Mouse (Mus musculus) MEL-GATA-1-ER (cell line): ENCODE data around the gene Olfr17.
"Not testable (repeated sequence)": the region's sequence is repeated elsewhere in the genome, so short reads cannot be mapped to it uniquely, and the experiment has no call there.

Source experiments
- DNase-seq: peaks from one replicate; pipeline ENCODE4 v3.0.0-alpha.2; 2012; ENCODE audit warnings: low read depth; ENCODE audit errors: extremely low read depth

Olfr17 gene

DNA sequence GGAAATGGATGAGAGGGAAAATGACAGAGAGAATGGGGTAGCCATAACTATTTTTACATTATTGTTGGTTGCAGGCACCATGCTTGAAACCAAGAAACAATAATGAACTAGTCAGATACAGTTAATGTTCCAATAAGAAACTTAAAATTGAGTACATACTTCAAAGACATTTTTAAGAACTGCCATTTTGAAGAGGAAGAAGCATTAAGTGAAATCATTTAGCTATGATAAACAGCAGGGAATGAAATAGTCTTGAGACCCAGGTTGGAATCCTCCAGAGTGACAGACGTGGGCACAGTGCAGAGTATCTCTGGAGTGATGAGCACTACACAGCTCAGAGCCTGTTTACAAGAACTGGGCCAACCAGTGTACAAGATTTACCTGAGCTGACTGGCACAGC lies at the start of gene Olfr17:
Gene Olfr17 (plus strand): TSS at position 301 of the 400 bp plus-strand sequence.
- DNase-seq = no peak

DNA sequence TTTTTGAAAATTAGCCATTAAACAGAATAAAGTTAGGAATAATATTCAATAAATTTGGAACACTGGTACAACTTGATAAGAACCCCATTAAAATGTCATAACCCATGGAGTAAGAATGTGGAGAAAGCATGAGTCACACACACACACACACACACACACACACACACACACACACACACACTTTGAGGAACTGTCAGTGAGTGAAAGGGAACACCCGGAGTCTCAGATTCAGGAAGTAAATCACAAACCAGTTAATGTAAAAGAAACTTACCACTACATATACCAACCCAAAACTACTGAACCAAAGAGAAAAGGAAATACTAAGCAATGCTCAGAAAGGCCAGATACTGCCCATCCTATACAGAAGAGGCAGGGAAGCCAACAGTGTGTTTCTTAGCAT lies 48.6 kb upstream of the Olfr17 start:
- DNase-seq = no peak

DNA sequence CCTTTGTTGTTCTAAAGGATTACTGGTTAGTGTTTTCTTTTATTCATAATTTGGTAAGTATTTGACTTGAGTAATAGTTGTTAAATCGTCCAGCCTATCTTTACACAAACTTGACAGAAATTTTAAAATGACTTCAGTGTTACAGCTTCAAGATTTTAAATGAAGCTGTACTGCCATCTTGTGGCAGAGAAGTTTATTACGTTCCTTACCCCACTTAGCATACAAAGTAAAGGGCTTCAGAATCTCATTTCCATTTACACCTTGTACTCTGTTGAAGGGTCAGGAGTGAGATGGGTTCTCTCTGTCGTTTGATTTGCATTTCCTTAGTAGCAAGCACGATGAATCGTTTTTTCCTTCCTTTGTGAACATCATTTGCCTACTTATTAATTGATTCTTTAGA lies 47.2 kb upstream of the Olfr17 start:
- DNase-seq = peak; percentile 26

DNA sequence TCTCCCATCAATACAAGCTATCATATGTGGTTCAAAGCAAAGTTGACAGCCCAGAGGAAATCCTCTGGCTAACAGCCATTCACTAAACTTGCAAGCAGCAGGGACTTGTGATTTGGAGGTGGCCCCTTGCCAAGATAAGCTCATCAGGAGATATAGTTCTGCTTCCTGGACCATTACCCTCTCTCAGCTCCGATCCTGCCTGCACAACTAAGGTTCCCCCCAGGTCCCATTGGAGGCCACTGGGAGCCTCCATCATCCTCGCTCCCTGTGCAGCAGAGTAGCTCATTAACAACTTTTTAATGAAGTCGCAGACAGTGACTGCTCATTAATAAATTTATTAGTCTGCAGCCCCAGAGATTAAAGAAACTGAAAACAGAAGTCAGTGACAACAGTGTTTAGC lies 45.4 kb upstream of the Olfr17 start:
- no peak for DNase-seq

DNA sequence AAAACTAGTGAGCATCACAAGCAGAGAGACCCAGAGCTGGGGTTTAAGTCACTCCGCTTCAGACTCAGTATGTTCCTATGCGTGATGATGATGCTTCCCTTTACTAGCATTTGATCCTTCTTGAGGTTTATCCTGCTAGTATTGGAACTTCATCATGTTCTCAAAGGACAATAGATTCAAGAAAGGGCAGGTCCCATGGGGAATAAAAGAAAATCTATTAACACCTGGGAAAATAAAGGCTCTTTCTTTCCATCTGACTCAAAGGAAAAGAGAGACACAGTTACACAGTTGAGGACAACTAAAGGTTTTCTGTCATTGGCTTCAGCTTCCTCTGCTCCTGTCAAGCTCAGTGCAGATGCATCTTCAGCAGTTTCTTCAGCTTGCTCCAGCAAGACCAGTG lies 22.3 kb upstream of the Olfr17 start, which contains the start of gene Olfr714:
Gene Olfr714 (plus strand): TSS at position 301 of the 400 bp plus-strand sequence.
- no peak for DNase-seq

DNA sequence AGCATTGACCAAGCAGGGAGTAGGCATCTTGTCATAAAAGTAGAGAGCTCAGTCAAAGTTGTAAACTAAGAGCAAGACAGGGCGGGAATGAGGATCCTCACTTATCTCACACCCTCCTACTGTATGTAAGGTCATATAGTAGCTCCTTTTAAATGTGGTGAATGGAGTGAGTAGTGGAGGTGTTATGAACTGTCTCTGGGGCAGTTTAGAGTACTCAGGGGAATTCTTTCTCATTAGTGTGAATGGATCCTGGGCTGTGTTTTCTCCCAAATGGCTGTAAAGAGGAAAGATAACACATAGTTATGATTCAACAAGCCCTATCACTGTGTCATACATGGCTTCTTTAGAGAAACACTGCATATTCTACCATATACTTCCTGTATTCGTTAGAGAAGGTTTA lies 17.2 kb downstream of the Olfr17 start, which contains the start of gene Olfr715b:
Gene Olfr715b (minus strand): TSS at position 101 of the 400 bp plus-strand sequence.
- DNase-seq = not testable (repeated sequence)

DNA sequence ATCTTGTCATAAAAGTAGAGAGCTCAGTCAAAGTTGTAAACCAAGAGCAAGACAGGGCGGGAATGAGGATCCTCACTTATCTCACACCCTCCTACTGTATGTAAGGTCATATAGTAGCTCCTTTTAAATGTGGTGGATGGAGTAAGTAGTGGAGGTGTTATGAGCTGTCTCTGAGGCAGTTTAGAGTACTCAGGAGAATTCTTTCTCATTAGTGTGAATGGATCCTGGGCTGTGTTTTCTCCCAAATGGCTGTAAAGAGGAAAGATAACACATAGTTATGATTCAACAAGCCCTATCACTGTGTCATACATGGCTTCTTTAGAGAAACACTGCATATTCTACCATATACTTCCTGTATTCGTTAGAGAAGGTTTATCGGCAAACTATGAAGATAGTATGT lies 38.0 kb downstream of the Olfr17 start, which contains the start of gene Olfr715:
Gene Olfr715 (minus strand): TSS at position 101 of the 400 bp plus-strand sequence.
- DNase-seq = not testable (repeated sequence)

DNA sequence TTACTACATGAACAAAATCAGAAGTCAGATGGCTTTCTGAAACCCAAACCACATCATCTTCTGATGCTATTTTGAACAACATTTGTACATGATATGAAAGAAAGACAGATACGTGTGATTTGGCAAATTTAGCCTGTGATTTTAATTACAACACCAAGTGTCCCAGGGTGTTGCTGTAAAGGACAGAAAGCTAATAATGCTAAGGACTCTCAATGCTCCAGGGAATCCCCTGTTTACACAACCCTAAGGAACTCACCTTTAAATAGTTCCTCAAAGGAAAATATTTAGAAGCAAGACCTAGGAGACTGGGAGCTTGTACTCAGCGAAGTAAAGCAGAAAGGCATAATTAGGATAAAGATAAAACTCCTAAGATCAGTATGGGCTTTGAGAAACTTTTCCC lies 45.0 kb downstream of the Olfr17 start, which contains the start of gene Olfr716:
Gene Olfr716 (plus strand): TSS at position 301 of the 400 bp plus-strand sequence.
- not testable (repeated sequence) for DNase-seq
